Mouse (Mus musculus) spleen, adult 2 months (tissue): ENCODE results near the gene Stac3.

Experiments used
- CTCF ChIP-seq: fragments of 200-500 bp; IDR thresholded peaks from 2 replicates; pipeline ENCODE4 v1.5.1; 2011; ENCODE audit warnings: mild to moderate bottlenecking, inconsistent platforms; ENCODE audit not compliant: insufficient read depth, insufficient read length, insufficient replicate concordance; ENCODE audit errors: extremely low read depth
- POLR2A ChIP-seq: fragments of 200-500 bp; IDR thresholded peaks from 2 replicates; pipeline ENCODE4 v1.6.1; 2011; ENCODE audit warnings: low read depth, low read length, inconsistent platforms

DNA sequence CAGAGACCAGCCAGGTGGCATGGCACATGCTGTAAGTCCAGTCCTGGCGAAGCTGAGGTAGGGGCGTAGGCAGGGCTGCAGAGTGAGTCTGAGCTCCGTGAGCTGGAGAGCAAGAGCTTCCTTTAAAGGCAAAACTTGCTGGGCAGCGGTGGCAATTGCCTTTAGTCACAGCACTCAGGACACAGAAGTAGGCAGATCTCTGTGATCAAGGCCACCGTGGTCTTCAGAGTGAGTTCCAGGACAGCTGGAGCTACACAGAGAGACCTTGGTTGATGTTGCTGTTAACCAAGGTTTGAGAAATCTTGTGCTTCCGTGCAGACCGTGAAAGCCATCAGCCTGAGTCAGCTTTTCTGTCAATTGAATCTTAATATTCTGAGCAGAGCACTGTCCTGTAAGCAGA lies 24.2 kb upstream of the Stac3 start:
- TF ChIP-seq POLR2A (no peak), CTCF (no peak)
